Mouse (Mus musculus): ENCODE measurements at regions not wholly inside any gene's neighbourhood (a gene's known extent, or its start where the extent isn't known, plus 50 kb on each side); places are given as distances from the start of the nearest gene placed in this dataset.

DNA sequence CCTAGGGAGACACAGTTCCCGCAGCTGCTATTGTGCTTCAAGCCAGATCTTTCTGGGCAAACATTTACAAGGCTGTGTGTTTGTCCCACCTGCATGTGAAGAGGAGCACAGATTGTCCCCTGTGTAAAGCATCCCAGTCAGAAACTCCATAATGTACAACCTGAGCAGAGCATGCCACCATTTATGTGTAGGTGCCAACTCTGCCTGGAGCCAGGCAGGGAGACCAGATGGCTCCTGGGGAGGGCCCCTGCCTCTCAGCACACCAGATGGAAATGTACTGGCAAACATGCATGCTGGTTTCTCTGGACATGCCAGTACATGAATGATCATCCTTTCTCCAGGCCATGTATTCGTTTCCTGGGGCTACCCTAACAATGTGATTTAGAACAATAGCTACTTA is 98.6 kb upstream of the Foxp3 start:
- no peak for DNase-seq (ENCODE audit: low spot score)

DNA sequence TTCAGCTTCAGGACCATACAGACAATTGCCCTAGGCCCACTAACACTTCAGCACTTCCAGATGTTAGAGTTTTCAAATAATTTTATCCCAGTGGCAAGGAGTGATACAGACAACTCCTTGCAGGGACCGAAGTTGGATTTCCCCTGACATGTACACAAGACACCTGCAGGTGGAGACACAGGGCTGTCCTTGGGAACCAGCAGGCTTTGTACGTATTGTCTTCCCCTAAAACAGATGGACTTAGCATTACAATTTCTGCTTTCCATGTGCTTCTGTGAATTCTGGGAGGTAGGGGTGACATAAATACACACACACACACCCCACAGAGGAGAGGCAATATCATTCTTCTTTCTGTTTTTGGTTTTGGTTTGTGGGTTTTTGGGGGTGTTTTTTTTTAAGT is 98.2 kb upstream of the Usp27x start:
- peak; percentile 40 for DNase-seq (ENCODE audit: low spot score)

DNA sequence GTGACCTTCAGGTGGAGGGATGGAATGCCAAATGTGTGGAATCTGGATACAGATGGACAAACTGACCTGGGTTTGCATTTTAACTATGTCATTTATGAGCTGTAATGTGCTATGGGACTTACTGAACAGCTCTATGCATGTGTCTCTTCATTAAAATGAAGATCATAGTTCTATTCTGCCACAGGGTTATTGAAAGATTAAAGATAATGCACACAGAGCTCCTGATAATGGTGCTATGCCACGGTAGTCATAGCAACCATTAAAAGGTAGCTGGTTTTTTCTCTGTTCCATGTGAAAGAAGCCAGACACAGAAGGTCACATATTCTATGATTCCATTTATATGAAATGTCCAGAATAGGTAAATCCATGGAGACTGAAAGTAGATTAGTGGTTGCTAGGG is 94.2 kb upstream of the Usp27x start:
- DNase-seq (ENCODE audit: low spot score): no peak

DNA sequence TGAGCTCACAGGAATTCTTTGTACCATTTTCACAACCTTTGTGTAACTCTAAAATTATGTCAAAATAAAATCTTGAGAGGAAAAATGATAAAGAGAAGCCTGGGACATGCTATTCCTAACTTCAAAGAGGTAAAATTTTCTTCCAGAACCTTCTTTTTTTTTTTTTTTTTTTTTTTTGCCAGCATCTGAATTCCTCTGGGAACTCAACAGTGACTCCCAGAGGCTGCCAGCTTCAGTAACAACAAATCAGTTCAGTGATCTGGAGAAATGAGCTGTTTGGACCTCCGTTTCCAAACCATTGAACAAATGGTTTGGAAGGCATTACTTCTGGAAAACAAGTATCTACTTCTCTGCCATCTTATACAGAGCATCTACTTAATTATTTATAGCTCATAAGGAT is 92.4 kb upstream of the Usp27x start:
- no peak for DNase-seq (ENCODE audit: low spot score)

DNA sequence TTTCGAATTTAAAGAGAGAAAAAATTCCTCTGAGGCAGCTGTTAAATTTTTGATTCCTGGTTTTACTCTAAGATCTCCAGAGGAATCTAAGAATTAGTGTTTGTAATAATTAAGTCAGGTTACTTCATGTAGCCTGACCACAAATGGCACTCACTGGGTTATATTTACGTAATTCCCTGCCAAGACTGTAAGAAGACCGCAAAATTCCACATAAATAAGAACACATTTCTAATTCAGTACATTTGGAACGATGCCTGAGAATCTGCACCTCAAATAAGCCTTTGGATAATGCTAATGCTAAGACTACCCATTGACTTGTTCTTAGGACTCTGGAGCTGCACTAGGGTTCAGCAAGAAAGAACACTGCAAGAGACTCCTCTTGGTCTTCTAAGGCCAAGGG is 81.2 kb upstream of the Usp27x start:
- DNase-seq (ENCODE audit: low spot score): no peak

DNA sequence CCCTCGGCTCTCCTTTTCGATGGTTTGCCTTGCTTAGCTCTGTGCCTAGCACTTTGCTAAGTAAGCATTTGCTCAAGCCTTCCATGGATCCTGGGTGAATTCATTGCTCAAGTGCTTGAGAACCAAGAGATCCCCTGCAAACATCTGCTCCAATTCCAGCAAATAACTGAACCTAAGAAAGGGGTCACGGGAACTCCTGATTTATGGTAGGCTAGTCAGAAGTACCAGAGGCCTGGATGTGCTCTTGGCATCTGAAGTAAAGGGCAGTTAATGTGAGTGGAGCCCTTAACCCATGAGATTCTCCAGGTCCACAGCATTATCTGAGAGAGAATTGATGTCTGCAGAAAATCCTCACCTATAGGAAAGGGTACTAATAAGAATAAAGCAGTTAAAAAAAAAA is 69.4 kb upstream of the Usp27x start:
- no peak for DNase-seq (ENCODE audit: low spot score)

DNA sequence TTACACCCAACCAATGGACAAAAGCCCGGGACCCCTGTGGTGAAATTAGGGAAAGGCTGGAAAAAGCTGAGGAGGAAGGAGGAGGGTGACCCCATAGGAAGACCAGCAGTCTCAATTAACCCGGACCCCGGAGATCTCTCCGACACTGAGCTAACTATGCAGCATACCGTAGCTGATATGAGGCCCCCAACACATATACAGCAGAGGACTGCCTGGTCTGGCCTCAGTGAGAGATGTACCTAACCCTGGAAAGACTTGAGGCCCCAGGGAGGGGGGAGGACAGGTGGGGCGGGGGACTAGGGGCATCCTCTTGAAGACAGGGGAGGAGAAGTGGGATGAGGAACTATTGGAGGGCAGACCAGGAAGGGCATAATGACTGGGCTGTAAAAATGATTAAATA is 69.0 kb upstream of the Usp27x start:
- DNase-seq (ENCODE audit: low spot score): no peak

DNA sequence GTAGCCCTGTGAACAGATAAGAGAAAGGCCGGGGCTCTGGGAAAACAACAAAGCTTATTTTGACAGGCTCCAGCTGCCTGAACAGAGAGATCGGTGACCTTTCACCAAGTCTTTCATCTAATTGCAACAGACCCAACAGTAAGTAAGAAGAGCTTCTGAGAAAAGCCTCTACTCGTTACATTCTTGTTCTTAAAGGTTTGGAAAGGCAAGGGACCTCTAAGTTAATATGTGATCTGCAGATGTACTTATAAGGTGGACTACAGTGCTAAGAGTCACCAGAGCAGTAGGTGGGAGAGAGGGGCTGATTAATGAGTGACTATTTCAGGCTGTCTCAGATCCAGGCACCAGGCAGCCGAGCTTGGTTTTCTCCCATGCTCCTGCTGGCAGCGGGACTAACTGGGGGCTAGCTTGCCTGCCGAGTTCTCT is 68.4 kb upstream of the Usp27x start:
- DNase-seq (ENCODE audit: low spot score): no peak

DNA sequence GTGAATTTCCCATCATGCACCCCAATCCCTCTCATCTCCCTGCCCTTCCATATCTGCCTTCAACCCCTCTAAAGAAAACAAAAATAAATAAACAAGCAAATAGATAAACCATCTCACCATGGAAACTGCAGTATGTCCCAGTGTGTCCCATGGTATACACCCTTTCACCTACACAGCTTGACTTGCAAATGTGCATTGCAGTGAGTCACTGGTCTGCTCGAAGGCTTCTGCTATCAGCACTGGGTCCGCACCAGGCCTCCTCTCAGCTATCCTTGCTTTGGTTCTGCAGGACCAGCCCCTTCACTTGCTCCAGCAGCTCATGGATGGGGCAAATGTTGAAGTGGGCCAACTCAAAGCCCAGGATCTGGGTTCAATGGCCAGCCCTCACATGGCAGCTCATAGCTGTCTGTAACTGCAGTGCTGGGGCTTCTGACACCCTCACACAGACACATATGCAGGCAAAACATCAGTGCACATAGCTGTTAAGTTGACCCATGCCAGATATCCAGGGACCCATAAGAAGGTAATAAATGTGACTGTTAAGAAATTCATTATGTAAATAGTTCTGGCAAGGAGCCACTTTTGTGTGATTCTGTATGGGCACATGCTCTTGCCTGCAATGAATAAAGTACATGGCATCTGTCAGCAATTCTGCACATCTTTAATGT is 59.9 kb upstream of the Usp27x start:
- DNase-seq (ENCODE audit: low spot score): no peak

DNA sequence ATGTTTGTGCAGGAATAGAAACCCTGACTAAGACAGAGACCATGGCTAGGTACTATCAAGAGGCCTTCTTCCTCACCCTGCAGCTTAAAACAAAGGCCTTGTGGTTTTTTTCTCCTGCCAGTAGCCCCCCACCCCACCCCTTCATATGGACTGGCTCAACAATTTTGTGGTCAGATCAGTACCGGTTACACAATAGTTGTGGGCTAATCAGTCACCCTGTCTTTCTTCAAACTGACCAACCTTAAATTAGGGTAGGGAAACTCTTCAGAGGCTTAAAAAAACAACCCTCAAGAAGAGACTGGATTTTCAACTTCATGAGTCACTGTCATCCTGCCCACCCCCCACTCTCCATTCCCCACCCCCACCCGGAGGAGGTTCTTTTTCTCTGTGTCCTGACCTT is 58.6 kb upstream of the Usp27x start:
- DNase-seq (ENCODE audit: low spot score): no peak

DNA sequence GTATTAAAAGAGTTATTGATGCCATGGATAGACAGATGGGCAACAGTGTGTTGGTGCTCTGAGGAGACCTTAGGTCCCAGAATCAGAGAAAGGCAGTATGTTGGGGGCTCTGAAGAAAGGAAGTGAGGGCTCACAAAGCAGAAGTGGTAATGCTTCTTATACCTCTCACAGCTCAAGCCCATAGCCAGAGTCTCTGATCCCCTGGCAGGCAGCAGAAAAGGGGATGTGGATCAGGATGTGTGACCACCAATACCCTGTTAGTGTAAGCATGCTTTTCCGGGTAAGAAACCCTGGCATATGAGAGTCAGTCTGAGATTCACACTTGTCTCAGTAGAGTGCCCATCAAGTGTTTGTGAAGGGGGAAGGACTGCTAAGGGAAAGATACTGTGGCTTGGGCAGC is 54.8 kb upstream of the Usp27x start:
- no peak for DNase-seq (ENCODE audit: low spot score)

DNA sequence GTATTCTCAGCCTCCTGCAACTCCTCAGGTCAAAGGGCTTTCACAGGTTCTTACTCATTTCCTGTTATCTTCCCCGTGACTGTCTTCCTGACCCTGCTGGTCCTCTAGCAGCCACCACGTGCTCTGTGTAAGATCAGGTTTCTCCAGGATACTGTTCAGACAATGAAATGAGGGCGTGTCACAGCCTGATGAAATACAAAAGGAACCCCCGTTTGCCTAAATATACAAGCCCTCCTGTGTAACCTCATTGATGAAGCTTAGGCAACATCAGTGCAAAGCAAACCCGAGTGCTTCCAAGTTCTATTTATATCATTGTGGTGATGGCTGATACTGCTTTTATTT is 53.9 kb upstream of the Usp27x start:
- no peak for DNase-seq (ENCODE audit: low spot score)

DNA sequence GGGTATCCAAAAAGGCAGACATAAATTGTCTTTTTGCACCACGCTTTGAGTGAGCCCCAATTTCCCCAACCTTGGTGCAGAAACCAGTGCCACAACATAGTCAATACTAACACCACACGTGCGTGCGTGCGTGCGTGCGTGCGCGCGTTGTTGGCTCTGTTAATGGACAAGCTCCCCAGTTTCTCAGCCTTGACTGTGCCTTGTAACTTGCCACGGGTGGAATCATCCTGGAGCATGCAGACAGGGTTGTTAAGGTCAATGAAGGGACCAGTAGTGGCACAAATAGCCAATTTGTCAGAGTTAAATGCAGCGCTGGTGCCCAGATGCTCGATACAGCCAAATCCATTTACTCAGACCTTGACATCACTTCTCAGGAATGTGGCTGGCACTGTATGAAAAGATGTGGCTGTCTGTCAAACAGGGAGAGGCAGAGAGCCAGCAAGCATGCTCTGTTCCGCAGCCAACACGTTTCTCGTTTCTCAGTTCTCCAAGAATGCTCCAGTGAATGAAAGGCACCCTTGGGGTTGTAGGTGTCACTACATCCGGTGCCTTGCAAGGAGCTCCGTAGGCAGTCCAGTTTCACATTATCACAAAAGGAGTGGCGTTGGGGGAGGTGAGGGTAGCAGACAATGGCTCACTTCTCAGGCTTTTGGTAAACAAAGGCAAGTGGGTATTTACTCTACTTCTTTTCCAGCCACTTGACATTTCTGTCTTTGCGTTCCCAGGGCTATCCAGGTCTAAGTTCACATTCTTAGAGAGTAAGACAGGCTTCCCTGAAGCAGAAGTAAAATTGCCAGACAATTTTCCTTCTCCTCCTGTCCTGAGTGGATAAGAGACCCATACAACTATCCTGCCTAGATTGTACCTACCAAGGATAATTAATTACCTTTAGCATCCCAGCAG is 53.2 kb upstream of the Usp27x start:
- DNase-seq (ENCODE audit: low spot score): no peak
